In the genomic region with DNA sequence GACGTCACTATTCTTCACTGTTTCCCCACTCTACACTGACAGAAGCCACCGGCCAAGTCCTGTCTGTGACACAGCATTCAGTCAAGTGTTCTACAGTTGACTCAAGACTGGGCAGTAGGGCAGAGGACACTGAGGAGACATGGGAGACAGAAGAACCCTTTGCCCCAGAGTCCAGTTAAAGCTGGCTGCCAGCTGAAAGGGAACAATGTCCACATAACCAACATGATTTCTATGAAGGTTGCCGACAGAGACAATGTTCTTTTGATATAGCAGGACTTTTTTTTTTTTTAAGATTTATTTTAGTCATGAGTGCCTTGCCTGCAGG, we compare ENCODE assay signal across 24 mouse cellular contexts. TPM values are rescaled to one million over a fixed set of nuclear protein-coding genes. Genes with fewer than 3 reads are reported as not detected.
DNase-seq lines count a peak whose midpoint lies in the region; ATAC-seq and TF ChIP-seq lines count a peak whose summit lies in the region.
"Had no signal": no experiment of that assay in that cellular context is flagged by ENCODE, and none has a peak within 500 bp of the region (broad histone marks: within the 10 kb centered on the region; RNA-seq: fewer than 3 reads in every experiment).

No protein-coding gene starts in this region.

- no peak for ATAC-seq in kidney, embryonic 16.5 days (ENCODE audit: low FRiP score, low TSS enrichment)
- peak; percentile 38 for ATAC-seq in megakaryocyte, adult 5-6 weeks (ENCODE audit: poor library complexity, severe bottlenecking)
- ATAC-seq: CD4-positive, CD25-positive, alpha-beta regulatory T cell, adult 4 months; forebrain, embryonic 16.5 days; hindbrain, embryonic 16.5 days; intestine, embryonic 16.5 days; midbrain, embryonic 15.5 days had no signal

- H3K27me3 ChIP-seq in kidney, embryonic 16.5 days (ENCODE audit: insufficient read depth, low read length): no peaks in the 10 kb centered on the region
- H3K27me3 ChIP-seq: embryonic facial prominence, embryonic 13.5 days; heart, embryonic 13.5 days; liver, embryonic 13.5 days; midbrain, embryonic 15.5 days; Patski; stomach, embryonic 15.5 days had no signal

- peak; percentile 41 for DNase-seq in adrenal gland, postnatal 10 days
- no peak for DNase-seq in adrenal gland, postnatal 25 days
- peak; percentile 67 to 77 for DNase-seq in kidney, adult 8-10 months
- no peak for DNase-seq in layer of hippocampus, adult 2 months (ENCODE audit: low spot score in 2 of 2)
- DNase-seq in heart, postnatal 14 days: no peak
- DNase-seq: cerebellum, postnatal 10 days; heart, postnatal 4 days; liver, embryonic 13.5 days; right cerebral cortex, postnatal 14 days; thymus, adult 2 months had no signal

- peaks cover 21% of the 10 kb centered on the region for H3K4me1 ChIP-seq in kidney, embryonic 16.5 days (ENCODE audit: insufficient read depth, low read length)
- peaks cover 5% of the 10 kb centered on the region; the same call in 1 of the 2 replicates for H3K4me1 ChIP-seq in brown adipose tissue, adult 24 weeks (ENCODE audit: control insufficient read depth, insufficient read depth, insufficient read length, low read length)

- no peaks in the 10 kb centered on the region for H3K9me3 ChIP-seq in kidney, embryonic 16.5 days (ENCODE audit: low read length)
- H3K9me3 ChIP-seq: embryonic facial prominence, embryonic 13.5 days; heart, embryonic 13.5 days; limb, embryonic 10.5 days; liver, embryonic 13.5 days; midbrain, embryonic 15.5 days; stomach, embryonic 15.5 days had no signal

- 77% methylated on average over 3 of the region's 3 CpGs for WGBS in kidney, embryonic 16.5 days

- H3K27ac ChIP-seq in kidney, embryonic 16.5 days (ENCODE audit: low read length): no peak overlapping the region
- peak overlapping the region; percentile 100 for H3K27ac ChIP-seq in brown adipose tissue, adult 24 weeks (replicated peaks; ENCODE audit: low read depth, low read length)
- no peak overlapping the region for H3K27ac ChIP-seq in layer of hippocampus, adult 2 months
- H3K27ac ChIP-seq: embryonic facial prominence, embryonic 13.5 days; heart, embryonic 13.5 days; limb, embryonic 10.5 days; liver, embryonic 13.5 days; midbrain, embryonic 15.5 days; stomach, embryonic 15.5 days had no signal

- H3K9ac ChIP-seq in kidney, embryonic 16.5 days (replicated peaks; ENCODE audit: low read length): no peak overlapping the region; the same call in 1 of the 2 replicates
- H3K9ac ChIP-seq: embryonic facial prominence, embryonic 13.5 days; heart, embryonic 13.5 days; midbrain, embryonic 15.5 days; stomach, embryonic 15.5 days had no signal

- no peaks in the 10 kb centered on the region for H3K36me3 ChIP-seq in kidney, embryonic 16.5 days (ENCODE audit: insufficient read depth, low read length)
- H3K36me3 ChIP-seq: embryonic facial prominence, embryonic 13.5 days; heart, embryonic 13.5 days; limb, embryonic 10.5 days; liver, embryonic 13.5 days; midbrain, embryonic 15.5 days; stomach, embryonic 15.5 days had no signal

- intact Hi-C loops in heart, postnatal 14 days (cut with DNase I): no loop called here

- H3K4me2 ChIP-seq in kidney, embryonic 16.5 days (replicated peaks; ENCODE audit: low read depth, low read length): no peak overlapping the region
- H3K4me2 ChIP-seq: embryonic facial prominence, embryonic 13.5 days; heart, embryonic 13.5 days; liver, embryonic 13.5 days; midbrain, embryonic 15.5 days; stomach, embryonic 15.5 days had no signal

- TF ChIP-seq CTCF in layer of hippocampus, adult 2 months (conservative IDR thresholded peaks at IDR 0.05): no peak

- no peak overlapping the region for H3K4me3 ChIP-seq in kidney, embryonic 16.5 days (ENCODE audit: low read length)
- H3K4me3 ChIP-seq in brown adipose tissue, adult 24 weeks (ENCODE audit: insufficient read depth, low read depth, low read length): no peak overlapping the region
- no peak overlapping the region for H3K4me3 ChIP-seq in layer of hippocampus, adult 2 months
- H3K4me3 ChIP-seq: embryonic facial prominence, embryonic 13.5 days; heart, embryonic 13.5 days; limb, embryonic 10.5 days; liver, embryonic 13.5 days; midbrain, embryonic 15.5 days; stomach, embryonic 15.5 days had no signal

RNA-seq across cellular contexts. Expression of gene Ina, which starts 34.8 kb away (rescaled TPM):
- 10 to 100 TPM in 1 of 2 experiments, 1 to 10 TPM in 1; 7.6 to 12.2 TPM for total RNA-seq in adrenal gland, postnatal 10 days (2021)
- 5.1 and 5.4 TPM in 2 replicates for total RNA-seq in adrenal gland, postnatal 25 days (2021)
- polyA plus RNA-seq in kidney, embryonic 16.5 days (2015; fragmentation: Nextera tagmentation; extraction: Ambion mirVana): 0.71 and 2.1 TPM in 2 replicates
- not detected in 2 replicates for polyA plus RNA-seq in brown adipose tissue, adult 24 weeks (2012; ENCODE audit: insufficient read depth, insufficient read length, missing spikeins)
- total RNA-seq in megakaryocyte, adult 5-6 weeks (2015): not detected in 2 replicates
- total RNA-seq in megakaryocyte, adult 5-6 weeks (2017): not detected in 2 replicates
- 100 to 1,000 TPM; 170 to 180 TPM for total RNA-seq in layer of hippocampus, adult 2 months (2021)
- total RNA-seq in heart, postnatal 14 days (2021): not detected
- total RNA-seq: megakaryocyte progenitor cell, adult 5-6 weeks had no signal
- polyA plus RNA-seq: CD4-positive, CD25-positive, alpha-beta regulatory T cell, adult 4 months had no signal

RNA-seq across cellular contexts. Expression of gene Nt5c2, which starts 35.2 kb away (rescaled TPM):
- total RNA-seq in adrenal gland, postnatal 10 days (2021): 10 to 100 TPM; 73.1 to 77.3 TPM
- total RNA-seq in adrenal gland, postnatal 25 days (2021): 59.5 and 64.5 TPM in 2 replicates
- polyA plus RNA-seq in kidney, embryonic 16.5 days (2015; fragmentation: Nextera tagmentation; extraction: Ambion mirVana): 77.5 and 89.4 TPM in 2 replicates
- 31.8 and 36.0 TPM in 2 replicates for polyA plus RNA-seq in brown adipose tissue, adult 24 weeks (2012; ENCODE audit: insufficient read depth, insufficient read length, missing spikeins)
- 32.5 and 36.1 TPM in 2 replicates for total RNA-seq in megakaryocyte, adult 5-6 weeks (2015)
- total RNA-seq in megakaryocyte, adult 5-6 weeks (2017): 42.1 and 43.6 TPM in 2 replicates
- total RNA-seq in layer of hippocampus, adult 2 months (2021): 10 to 100 TPM; 80.9 to 84.4 TPM
- 10 to 100 TPM; 64.9 to 75.1 TPM for total RNA-seq in heart, postnatal 14 days (2021)

Comparison
In these comparisons a context has a peak if more than half of its experiments do, and no peak if none do; other contexts are left out.
1. DNase-seq: peak in adrenal gland, postnatal 10 days (single experiment) and kidney, adult 8-10 months (2 of 2); none in adrenal gland, postnatal 25 days (single experiment), layer of hippocampus, adult 2 months (0 of 2) and heart, postnatal 14 days (0 of 2).
2. RNA of gene Ina, which starts 34.8 kb away (total RNA-seq): 170 to 180 TPM in layer of hippocampus, adult 2 months; 7.6 to 12.2 TPM in adrenal gland, postnatal 10 days, 5.1 to 5.4 TPM in adrenal gland, postnatal 25 days, not detected in heart, postnatal 14 days and not detected in megakaryocyte, adult 5-6 weeks; every median in the first group is over 10 times any median in the second.